Mouse (Mus musculus) forebrain, embryonic 16.5 days (tissue): ENCODE measurements around the gene Dll3. TPM values are rescaled to one million over a fixed set of nuclear protein-coding genes. Genes with fewer than 3 reads are reported as not detected.

Experiments used
- ATAC-seq: fragments of 200-750 bp; cut with Nextera tagmentation; 2 replicates; pipeline ENCODE4 v1.8.0; 2017; ENCODE audit warnings: mild to moderate bottlenecking, moderate library complexity
- H3K27ac ChIP-seq: fragments of 300-500 bp; sonication (generic); 2 replicates; pipeline ENCODE4 v1.5.1; 2014; ENCODE audit warnings: low read length, control low read depth
- H3K27me3 ChIP-seq: fragments of 300-500 bp; sonication (generic); replicated peaks from 2 replicates; pipeline ENCODE4 v1.6.1; 2014; ENCODE audit warnings: low read length; ENCODE audit not compliant: control insufficient read depth, insufficient read depth
- H3K36me3 ChIP-seq: fragments of 300-500 bp; sonication (generic); 2 replicates; pipeline ENCODE4 v1.6.1; 2014; ENCODE audit not compliant: control insufficient read depth, insufficient read depth
- H3K4me1 ChIP-seq: fragments of 300-500 bp; sonication (generic); replicated peaks from 2 replicates; pipeline ENCODE4 v1.6.1; 2014; ENCODE audit warnings: low read length; ENCODE audit not compliant: control insufficient read depth, insufficient read depth
- H3K4me2 ChIP-seq: fragments of 300-500 bp; sonication (generic); 2 replicates; pipeline ENCODE4 v1.6.1; 2014; ENCODE audit warnings: mild to moderate bottlenecking, low read length, control low read depth
- H3K4me3 ChIP-seq: fragments of 300-500 bp; sonication (generic); replicated peaks from 2 replicates; pipeline ENCODE4 v1.5.1; 2014; ENCODE audit warnings: mild to moderate bottlenecking, low read length, control low read depth
- H3K9ac ChIP-seq: fragments of 300-500 bp; sonication (generic); replicated peaks from 2 replicates; pipeline ENCODE4 v1.6.1; 2014; ENCODE audit warnings: low read depth, low read length, control low read depth
- H3K9me3 ChIP-seq: fragments of 300-500 bp; sonication (generic); 2 replicates; pipeline ENCODE4 v1.6.1; 2016; ENCODE audit warnings: low read length; ENCODE audit not compliant: control insufficient read depth
- WGBS: fragments of 180-500 bp; shearing (Covaris S2); extraction: QIAGEN DNeasy Blood & Tissue Kit; methylation state at CpG from one replicate; pipeline ENCODE4 v1.1.7; 2014; 5-methylcytosine and 5-hydroxymethylcytosine counted together
- polyA plus RNA-seq: library from polyadenylated mRNA; unstranded; fragments of >200 nt; fragmentation: Nextera tagmentation; extraction: Ambion mirVana; gene quantifications from 2 replicates; pipeline ENCODE4 v1.2.1, GENCODE M21; 2015

The Dll3 gene
- polyA plus RNA-seq, 1 experiment from 2014 or later, result 9.9 TPM

DNA sequence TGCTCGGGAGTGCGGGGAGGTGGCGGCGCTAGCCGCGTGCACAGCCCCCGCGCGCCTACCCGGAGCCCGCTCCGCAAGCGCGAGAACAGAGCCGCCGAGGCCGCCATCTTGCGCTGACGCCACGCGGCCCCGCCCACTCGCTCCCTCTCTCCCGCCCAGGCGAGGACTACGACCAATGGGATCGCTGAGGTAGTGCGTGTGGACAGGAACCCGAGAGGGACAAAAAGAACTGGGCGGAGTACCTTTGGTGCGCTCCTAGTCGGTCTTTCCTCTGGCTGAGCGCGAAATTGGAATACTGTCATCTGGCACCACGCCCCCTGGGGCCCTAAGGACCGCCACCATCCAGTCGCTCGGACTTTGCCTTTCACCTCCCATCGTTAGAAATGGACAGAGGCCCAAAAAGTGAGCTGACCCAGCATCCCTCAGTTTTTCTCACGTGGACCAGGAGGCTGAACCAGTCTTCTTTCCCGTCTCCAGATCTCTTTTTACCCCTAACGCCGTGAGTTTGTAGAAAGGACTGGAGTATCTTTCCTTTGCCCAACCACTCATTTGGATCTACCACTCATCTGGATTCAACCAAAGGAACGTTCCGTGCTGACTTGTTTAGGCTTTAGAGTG lies 10.0 kb upstream of the Dll3 start, which contains the start of gene Timm50:
Gene Timm50 (minus strand): TSS at position 147 of the 618 bp plus-strand sequence.
- under 1% methylated on average over 45 of the region's 45 CpGs for WGBS
- peak within 1 kb of the TSS; percentile 78 for H3K27ac ChIP-seq
- no peaks in the 10 kb centered on the region for H3K27me3 ChIP-seq
- peaks cover 37% of the 10 kb centered on the region for H3K36me3 ChIP-seq
- peaks cover 13% of the 10 kb centered on the region for H3K4me1 ChIP-seq
- H3K4me3 ChIP-seq, result peak within 1 kb of the TSS; percentile 98
- H3K9me3 ChIP-seq, result no peaks in the 10 kb centered on the region
- peak within 1 kb of the TSS; percentile 91 for H3K9ac ChIP-seq
- peak; percentile 99 for ATAC-seq
- peak within 1 kb of the TSS; percentile 77 for H3K4me2 ChIP-seq

DNA sequence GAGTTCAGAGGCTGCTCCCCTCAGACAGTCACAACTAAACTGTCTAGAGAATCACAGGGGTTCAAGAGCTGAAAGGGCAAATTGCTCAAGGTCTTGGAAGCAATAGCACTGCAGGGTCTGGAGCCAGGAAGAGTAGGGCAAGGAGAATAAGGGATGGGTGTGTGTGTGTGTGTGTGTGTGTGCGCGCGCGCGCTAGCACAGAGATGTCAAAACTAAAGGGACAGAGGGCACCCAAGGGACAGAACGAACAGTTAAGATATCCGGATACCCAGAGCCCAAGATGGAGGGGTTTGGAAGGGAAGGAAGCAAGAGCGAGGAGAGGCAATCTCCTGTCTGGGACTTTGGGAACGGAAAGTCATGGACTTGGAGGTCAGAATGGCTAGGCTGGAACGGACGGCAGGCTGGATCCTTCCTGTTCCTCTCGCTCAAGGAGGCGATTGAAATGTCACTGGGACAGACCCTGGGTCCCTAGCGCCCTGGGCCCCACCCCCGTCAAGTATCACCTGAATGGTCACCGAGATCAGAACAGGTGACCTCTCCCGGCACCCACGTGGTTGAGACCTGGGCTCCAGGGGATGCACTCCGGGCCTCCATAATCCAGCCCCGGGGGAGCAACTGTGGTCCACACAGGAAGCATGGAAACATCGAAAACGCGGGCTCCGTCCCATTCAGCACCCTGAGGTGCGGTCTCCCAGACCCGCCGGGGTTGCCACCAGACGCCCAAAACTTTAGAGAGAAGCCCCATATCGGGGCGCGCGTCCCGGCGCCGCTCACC lies 9.3 kb upstream of the Dll3 start:
- WGBS, result 5% methylated on average over 35 of the region's 35 CpGs
- Histone ChIP-seq H3K4me2 (peak overlapping the region; percentile 77), H3K4me1 (peaks cover 13% of the 10 kb centered on the region), H3K27ac (peak overlapping the region; percentile 78), H3K4me3 (peak overlapping the region; percentile 98), H3K9me3 (no peaks in the 10 kb centered on the region), H3K9ac (peak overlapping the region; percentile 91), H3K27me3 (no peaks in the 10 kb centered on the region), H3K36me3 (peaks cover 37% of the 10 kb centered on the region)
- ATAC-seq, result peak; percentile 61

GRCm38 (mm10) chr7:28309737-28310136 lies 7.7 kb upstream of the Dll3 start:
- Histone ChIP-seq H3K27me3 (no peaks in the 10 kb centered on the region), H3K27ac (no peak overlapping the region), H3K4me1 (peaks cover 13% of the 10 kb centered on the region), H3K9ac (no peak overlapping the region), H3K4me2 (no peak overlapping the region), H3K36me3 (peaks cover 29% of the 10 kb centered on the region), H3K4me3 (no peak overlapping the region), H3K9me3 (no peaks in the 10 kb centered on the region)
- WGBS, result 69% methylated on average over 9 of the region's 9 CpGs
- ATAC-seq, result no peak

DNA sequence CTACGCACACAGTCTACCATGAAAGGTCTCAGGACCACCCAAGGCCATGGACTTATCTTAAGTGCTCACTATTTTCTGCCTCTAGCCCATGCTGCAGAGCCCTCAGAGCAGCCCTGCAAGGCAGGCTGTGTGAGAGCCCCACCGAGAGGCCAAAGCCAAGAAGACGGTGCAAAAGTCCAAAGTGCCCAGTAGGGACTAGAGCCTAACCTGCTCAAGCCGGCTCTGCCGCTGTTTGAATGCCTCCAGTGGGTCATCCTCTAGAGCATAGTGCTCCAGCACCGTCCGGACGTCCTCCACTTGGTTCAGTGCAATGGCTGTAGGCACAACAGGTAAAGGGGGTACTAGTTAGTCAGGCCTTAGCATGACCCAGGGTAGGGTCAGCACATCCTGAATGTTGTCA lies 4.2 kb upstream of the Dll3 start:
- H3K4me2 ChIP-seq, result no peak overlapping the region
- ATAC-seq, result no peak
- H3K36me3 ChIP-seq, result peaks cover 29% of the 10 kb centered on the region
- no peaks in the 10 kb centered on the region for H3K27me3 ChIP-seq
- H3K9me3 ChIP-seq, result no peaks in the 10 kb centered on the region
- H3K4me1 ChIP-seq, result peaks cover 23% of the 10 kb centered on the region
- H3K9ac ChIP-seq, result no peak overlapping the region
- 93% methylated on average over 8 of the region's 8 CpGs for WGBS
- no peak overlapping the region for H3K27ac ChIP-seq
- no peak overlapping the region for H3K4me3 ChIP-seq

DNA sequence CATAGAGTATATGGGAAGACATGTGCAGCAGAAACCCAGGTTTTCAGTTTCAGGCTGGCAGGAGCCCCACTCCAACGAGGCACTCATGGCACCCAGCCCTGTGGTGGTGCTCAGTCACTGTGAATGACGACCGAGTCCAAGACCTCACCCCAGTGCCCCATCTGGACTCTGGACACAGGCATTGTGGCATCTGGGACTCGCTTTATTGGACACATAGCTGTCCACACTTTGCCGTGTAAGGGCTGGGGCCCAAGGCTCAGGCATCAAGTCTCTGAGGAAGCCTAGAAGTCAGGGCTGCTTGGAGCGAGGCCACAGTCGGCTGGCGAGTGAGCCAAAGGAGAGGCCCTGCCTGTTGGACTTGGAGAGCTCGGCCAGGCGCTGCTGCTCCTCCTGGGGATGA lies 3.6 kb upstream of the Dll3 start:
- H3K36me3 ChIP-seq, result peaks cover 29% of the 10 kb centered on the region
- peaks cover 19% of the 10 kb centered on the region for H3K4me1 ChIP-seq
- no peak overlapping the region for H3K4me3 ChIP-seq
- no peaks in the 10 kb centered on the region for H3K27me3 ChIP-seq
- no peak overlapping the region for H3K4me2 ChIP-seq
- no peaks in the 10 kb centered on the region for H3K9me3 ChIP-seq
- ATAC-seq, result no peak
- no peak overlapping the region for H3K27ac ChIP-seq
- WGBS, result 86% methylated on average over 10 of the region's 10 CpGs
- no peak overlapping the region for H3K9ac ChIP-seq

DNA sequence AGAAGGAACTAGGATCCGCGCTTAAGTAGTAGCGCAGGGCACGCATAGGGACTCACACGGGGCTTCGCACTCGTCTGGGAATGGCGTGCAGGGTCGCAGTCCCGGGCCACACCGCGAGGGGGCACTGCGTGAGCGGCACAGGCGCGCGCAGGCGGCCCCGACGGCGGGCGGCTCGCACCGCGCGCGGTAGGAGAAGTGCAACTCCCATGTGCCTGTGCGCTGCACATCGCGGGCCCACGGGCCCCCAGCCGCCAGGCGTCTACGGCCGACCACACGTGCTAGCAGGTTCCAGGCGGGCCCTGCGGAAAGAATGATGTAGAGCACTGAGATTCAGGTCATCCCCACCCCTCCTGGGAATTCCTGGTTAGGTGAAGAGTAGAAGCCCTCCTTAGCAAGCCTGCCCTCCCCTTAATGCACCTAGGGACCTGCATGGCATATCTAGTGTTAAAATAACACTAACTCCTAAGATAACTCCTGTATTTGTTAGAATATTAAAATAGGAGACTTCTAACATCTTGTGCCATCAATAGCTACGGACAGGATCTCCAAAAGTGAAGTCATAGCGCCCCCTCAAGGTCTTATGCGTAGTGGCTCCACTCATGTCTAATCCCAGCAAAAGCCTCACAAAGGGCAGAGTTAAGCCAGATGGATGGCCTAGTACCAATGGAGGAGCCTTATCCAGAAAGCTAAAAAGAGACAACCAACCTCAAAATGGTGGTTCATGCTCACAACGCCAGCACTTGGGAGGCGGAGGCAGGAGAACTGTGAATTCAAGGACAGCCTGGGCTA lies 3.0 kb downstream of the Dll3 start:
- no peak for ATAC-seq
- Histone ChIP-seq H3K9ac (peak overlapping the region; percentile 16; the same call in 1 of the 2 replicates), H3K9me3 (no peaks in the 10 kb centered on the region), H3K27me3 (peaks cover 2% of the 10 kb centered on the region), H3K4me2 (peak overlapping the region; percentile 37), H3K4me1 (peaks cover 25% of the 10 kb centered on the region), H3K27ac (no peak overlapping the region), H3K4me3 (peak overlapping the region; percentile 6; the same call in 1 of the 2 replicates), H3K36me3 (no peaks in the 10 kb centered on the region)
- WGBS, result 6% methylated on average over 43 of the region's 43 CpGs

GRCm38 (mm10) chr7:28294481-28294880 lies 7.6 kb downstream of the Dll3 start:
- Histone ChIP-seq H3K36me3 (no peaks in the 10 kb centered on the region), H3K9me3 (no peaks in the 10 kb centered on the region), H3K4me2 (peak overlapping the region; percentile 73), H3K27ac (no peak overlapping the region), H3K9ac (peak overlapping the region; percentile 68), H3K4me1 (peaks cover 20% of the 10 kb centered on the region), H3K4me3 (peak overlapping the region; percentile 56), H3K27me3 (peaks cover 36% of the 10 kb centered on the region)
- under 1% methylated on average over 50 of the region's 63 CpGs for WGBS
- ATAC-seq, result peak; percentile 79

GRCm38 (mm10) chr7:28290638-28291590 lies 11.1 kb downstream of the Dll3 start, which contains the start of gene Selenov:
Gene Selenov, minus strand, starts transcription at chr7:28291186.
- ATAC-seq, result peak; percentile 37; the same call in 1 of the 2 replicates
- peaks cover 14% of the 10 kb centered on the region for H3K4me1 ChIP-seq
- no peaks in the 10 kb centered on the region for H3K9me3 ChIP-seq
- no peaks in the 10 kb centered on the region for H3K36me3 ChIP-seq
- peaks cover 49% of the 10 kb centered on the region for H3K27me3 ChIP-seq
- no peak within 1 kb of the TSS for H3K27ac ChIP-seq
- peak within 1 kb of the TSS; percentile 25 for H3K4me3 ChIP-seq
- H3K9ac ChIP-seq, result peak within 1 kb of the TSS; percentile 32; the same call in 1 of the 2 replicates
- under 1% methylated on average over 52 of the region's 52 CpGs for whole genome bisulfite sequencing
- peak within 1 kb of the TSS; percentile 40 for H3K4me2 ChIP-seq
